Mouse (Mus musculus) left cerebral cortex, postnatal 36 days (tissue): ENCODE measurements at regions not wholly inside any gene's neighbourhood (a gene's known extent, or its start where the extent isn't known, plus 50 kb on each side); places are given as distances from the start of the nearest gene placed in this dataset.

Experiments used
- DNase-seq, 2 experiments: peaks; one replicate each; pipeline ENCODE4 v3.0.0; 2021 to 2022; ENCODE audit warnings: low spot score in 2 of 2, mixed read lengths in 1 of 2
- intact Hi-C: fragments of 180-260 bp; cut with DNase I; formaldehyde crosslinking; loops from one replicate; pipeline ENCODE4 v1.15.1; 2025

GRCm38 (mm10) chr11:17853246-17853804, 100.3 kb downstream of the Etaa1 start:
- intact Hi-C loops, result loop anchor here (10.0 kb wide), 1 partner anchor 1171 kb away; no protein-coding TSS in a partner anchor

GRCm38 (mm10) chr11:17853832-17854231, 99.8 kb downstream of the Etaa1 start:
- DNase-seq, result no peak
- intact Hi-C loops, result loop anchor here (10.0 kb wide), 1 partner anchor 1171 kb away; no protein-coding TSS in a partner anchor

More at GRCm38 (mm10) chr11:17853246-17853804, 100.3 kb downstream of the Etaa1 start:
- DNase-seq, result no peak

GRCm38 (mm10) chr11:17859364-17860131, 94.1 kb downstream of the Etaa1 start:
- no peak for DNase-seq
- intact Hi-C loops, result loop anchor here (10.0 kb wide), 1 partner anchor 1165 kb away; no protein-coding TSS in a partner anchor

- intact Hi-C loops, result no loop called here
- no peak for DNase-seq
Observed at GRCm38 (mm10) chr11:17864833-17865397, 88.8 kb downstream of the Etaa1 start.

GRCm38 (mm10) chr11:17870690-17871089, 83.0 kb downstream of the Etaa1 start:
- intact Hi-C loops, result no loop called here
- DNase-seq, result no peak

- intact Hi-C loops, result no loop called here
- no peak for DNase-seq
Observed at GRCm38 (mm10) chr11:17871920-17872319, 81.8 kb downstream of the Etaa1 start.

- DNase-seq, result no peak
- intact Hi-C loops, result no loop called here
Observed at GRCm38 (mm10) chr11:17883276-17883675, 70.4 kb downstream of the Etaa1 start.
